Mouse (Mus musculus): Measurements from ENCODE around the gene Por. TPM values are rescaled to one million over a fixed set of nuclear protein-coding genes. Genes with fewer than 3 reads are reported as not detected.

Por gene
- total and polyA plus RNA-seq, 2 experiments from 2014 or later = 44.9 to 71.7 TPM

- no peak overlapping the region for H3K9ac ChIP-seq (replicated peaks; ENCODE audit: low read depth, low read length)
- H3K9me3 ChIP-seq (replicated peaks; ENCODE audit: control insufficient read depth, low read length) = no peaks in the 10 kb centered on the region
- DNase-seq (ENCODE audit: low spot score) = no peak
- H3K27me3 ChIP-seq (ENCODE audit: control insufficient read depth, insufficient read depth, low read length) = no peaks in the 10 kb centered on the region
- TF ChIP-seq EP300 (IDR thresholded peaks at IDR 0.05; ENCODE audit: low read depth) = no peak
- TF ChIP-seq CTCF (IDR thresholded peaks at IDR 0.05; ENCODE audit: low read depth) = no peak
- no peak overlapping the region for H3K4me2 ChIP-seq (ENCODE audit: low read depth, low read length)
- no peak overlapping the region for H3K27ac ChIP-seq (ENCODE audit: low read depth)
- peaks cover 35% of the 10 kb centered on the region for H3K4me1 ChIP-seq (ENCODE audit: control insufficient read depth, insufficient read depth)
- no peak overlapping the region for H3K4me3 ChIP-seq (ENCODE audit: low read depth, low read length)
- H3K36me3 ChIP-seq (replicated peaks; ENCODE audit: control insufficient read depth, insufficient read depth, low read length) = peaks cover 51% of the 10 kb centered on the region
- 84% methylated on average over 13 of the region's 13 CpGs for WGBS
- no peak for ATAC-seq (ENCODE audit: insufficient read depth, low read depth)
Observed at GRCm38 (mm10) chr5:135728361-135728760, 58.5 kb downstream of the Por start.

GRCm38 (mm10) chr5:135729351-135729750 is 59.5 kb downstream of the Por start:
- Histone ChIP-seq H3K36me3 (replicated peaks; ENCODE audit: control insufficient read depth, insufficient read depth, low read length) (peaks cover 61% of the 10 kb centered on the region), H3K4me2 (ENCODE audit: low read depth, low read length) (no peak overlapping the region), H3K9ac (replicated peaks; ENCODE audit: low read depth, low read length) (no peak overlapping the region), H3K27ac (ENCODE audit: low read depth) (no peak overlapping the region), H3K4me1 (ENCODE audit: control insufficient read depth, insufficient read depth) (peaks cover 33% of the 10 kb centered on the region), H3K27me3 (ENCODE audit: control insufficient read depth, insufficient read depth, low read length) (no peaks in the 10 kb centered on the region), H3K4me3 (ENCODE audit: low read depth, low read length) (no peak overlapping the region), H3K9me3 (replicated peaks; ENCODE audit: control insufficient read depth, low read length) (no peaks in the 10 kb centered on the region)
- DNase-seq (ENCODE audit: low spot score) (no peak), ATAC-seq (ENCODE audit: insufficient read depth, low read depth) (no peak)
- no peak for TF ChIP-seq CTCF (IDR thresholded peaks at IDR 0.05; ENCODE audit: low read depth)
- 90% methylated on average over 13 of the region's 13 CpGs for WGBS

GRCm38 (mm10) chr5:135730278-135730677 is 60.4 kb downstream of the Por start:
- no peak overlapping the region for H3K4me2 ChIP-seq (ENCODE audit: low read depth, low read length)
- peaks cover 70% of the 10 kb centered on the region for H3K36me3 ChIP-seq (replicated peaks; ENCODE audit: control insufficient read depth, insufficient read depth, low read length)
- H3K27ac ChIP-seq (ENCODE audit: low read depth) = no peak overlapping the region
- ATAC-seq (ENCODE audit: insufficient read depth, low read depth) (no peak), DNase-seq (ENCODE audit: low spot score) (no peak)
- H3K9ac ChIP-seq (replicated peaks; ENCODE audit: low read depth, low read length) = no peak overlapping the region
- no peak for TF ChIP-seq EP300 (IDR thresholded peaks at IDR 0.05; ENCODE audit: low read depth)
- no peak for TF ChIP-seq CTCF (IDR thresholded peaks at IDR 0.05; ENCODE audit: low read depth)
- H3K4me1 ChIP-seq (ENCODE audit: control insufficient read depth, insufficient read depth) = peaks cover 24% of the 10 kb centered on the region
- H3K4me3 ChIP-seq (ENCODE audit: low read depth, low read length) = no peak overlapping the region
- 93% methylated on average over 10 of the region's 10 CpGs for WGBS
- H3K27me3 ChIP-seq (ENCODE audit: control insufficient read depth, insufficient read depth, low read length) = no peaks in the 10 kb centered on the region
- H3K9me3 ChIP-seq (replicated peaks; ENCODE audit: control insufficient read depth, low read length) = no peaks in the 10 kb centered on the region

- TF ChIP-seq CTCF (IDR thresholded peaks at IDR 0.05; ENCODE audit: low read depth) = no peak
- no peak for TF ChIP-seq EP300 (IDR thresholded peaks at IDR 0.05; ENCODE audit: low read depth)
- DNase-seq (ENCODE audit: low spot score) = no peak
Observed at GRCm38 (mm10) chr5:135730916-135731315, 61.1 kb downstream of the Por start.

GRCm38 (mm10) chr5:135731322-135731721 is 61.5 kb downstream of the Por start:
- Histone ChIP-seq H3K4me2 (ENCODE audit: low read depth, low read length) (no peak overlapping the region), H3K36me3 (replicated peaks; ENCODE audit: control insufficient read depth, insufficient read depth, low read length) (peaks cover 81% of the 10 kb centered on the region), H3K4me1 (ENCODE audit: control insufficient read depth, insufficient read depth) (peaks cover 15% of the 10 kb centered on the region), H3K27me3 (ENCODE audit: control insufficient read depth, insufficient read depth, low read length) (no peaks in the 10 kb centered on the region), H3K9ac (replicated peaks; ENCODE audit: low read depth, low read length) (no peak overlapping the region), H3K4me3 (ENCODE audit: low read depth, low read length) (no peak overlapping the region), H3K9me3 (replicated peaks; ENCODE audit: control insufficient read depth, low read length) (no peaks in the 10 kb centered on the region), H3K27ac (ENCODE audit: low read depth) (no peak overlapping the region)
- no peak for ATAC-seq (ENCODE audit: insufficient read depth, low read depth)
- TF ChIP-seq CTCF (IDR thresholded peaks at IDR 0.05; ENCODE audit: low read depth) (no peak), EP300 (IDR thresholded peaks at IDR 0.05; ENCODE audit: low read depth) (no peak)
- 91% methylated on average over 16 of the region's 16 CpGs for WGBS
- no peak for DNase-seq (ENCODE audit: low spot score)

More at GRCm38 (mm10) chr5:135730916-135731315, 61.1 kb downstream of the Por start:
- Histone ChIP-seq H3K4me3 (ENCODE audit: low read depth, low read length) (no peak overlapping the region), H3K9me3 (replicated peaks; ENCODE audit: control insufficient read depth, low read length) (no peaks in the 10 kb centered on the region), H3K4me1 (ENCODE audit: control insufficient read depth, insufficient read depth) (peaks cover 20% of the 10 kb centered on the region), H3K4me2 (ENCODE audit: low read depth, low read length) (no peak overlapping the region), H3K27me3 (ENCODE audit: control insufficient read depth, insufficient read depth, low read length) (no peaks in the 10 kb centered on the region), H3K9ac (replicated peaks; ENCODE audit: low read depth, low read length) (no peak overlapping the region), H3K36me3 (replicated peaks; ENCODE audit: control insufficient read depth, insufficient read depth, low read length) (peaks cover 77% of the 10 kb centered on the region), H3K27ac (ENCODE audit: low read depth) (no peak overlapping the region)
- ATAC-seq (ENCODE audit: insufficient read depth, low read depth) = no peak
- 89% methylated on average over 10 of the region's 10 CpGs for WGBS

GRCm38 (mm10) chr5:135733071-135733470 is 63.2 kb downstream of the Por start:
- ATAC-seq (ENCODE audit: insufficient read depth, low read depth) = no peak
- Histone ChIP-seq H3K27me3 (ENCODE audit: control insufficient read depth, insufficient read depth, low read length) (no peaks in the 10 kb centered on the region), H3K4me1 (ENCODE audit: control insufficient read depth, insufficient read depth) (no peaks in the 10 kb centered on the region), H3K9me3 (replicated peaks; ENCODE audit: control insufficient read depth, low read length) (no peaks in the 10 kb centered on the region), H3K36me3 (replicated peaks; ENCODE audit: control insufficient read depth, insufficient read depth, low read length) (peaks cover 87% of the 10 kb centered on the region), H3K27ac (ENCODE audit: low read depth) (no peak overlapping the region), H3K4me2 (ENCODE audit: low read depth, low read length) (no peak overlapping the region), H3K9ac (replicated peaks; ENCODE audit: low read depth, low read length) (no peak overlapping the region), H3K4me3 (ENCODE audit: low read depth, low read length) (no peak overlapping the region)
- DNase-seq (ENCODE audit: low spot score) = no peak
- TF ChIP-seq EP300 (IDR thresholded peaks at IDR 0.05; ENCODE audit: low read depth) (no peak), CTCF (IDR thresholded peaks at IDR 0.05; ENCODE audit: low read depth) (no peak)
- 85% methylated on average over 4 of the region's 4 CpGs for WGBS

All from heart, postnatal 0 days (tissue).